Mouse (Mus musculus) hindbrain, postnatal 0 days (tissue): ENCODE data around the gene Mtmr1. TPM values are rescaled to one million over a fixed set of nuclear protein-coding genes. Genes with fewer than 3 reads are reported as not detected.

Experiments used
- ATAC-seq: fragments of 200-750 bp; cut with Nextera tagmentation; 2 replicates; pipeline ENCODE4 v1.8.0; 2017; ENCODE audit warnings: mild to moderate bottlenecking, moderate TSS enrichment, moderate library complexity
- DNase-seq: peaks from one replicate; pipeline ENCODE4 v3.0.0-alpha.2; 2015; ENCODE audit warnings: low spot score
- H3K27ac ChIP-seq: fragments of 300-500 bp; sonication (generic); 2 replicates; pipeline ENCODE4 v1.5.1; 2014; ENCODE audit warnings: mild to moderate bottlenecking
- H3K27me3 ChIP-seq: fragments of 300-500 bp; sonication (generic); 2 replicates; pipeline ENCODE4 v1.6.1; 2014; ENCODE audit warnings: low read length, mixed read lengths; ENCODE audit not compliant: insufficient read depth
- H3K36me3 ChIP-seq: fragments of 300-500 bp; sonication (generic); 2 replicates; pipeline ENCODE4 v1.6.1; 2014; ENCODE audit warnings: low read length, mixed read lengths; ENCODE audit not compliant: insufficient read depth
- H3K4me1 ChIP-seq: fragments of 300-500 bp; sonication (generic); 2 replicates; pipeline ENCODE4 v1.6.1; 2014; ENCODE audit warnings: antibody characterized with exemption, low read length, mixed read lengths; ENCODE audit not compliant: insufficient read depth
- H3K4me2 ChIP-seq: fragments of 300-500 bp; sonication (generic); 2 replicates; pipeline ENCODE4 v1.6.1; 2014; ENCODE audit warnings: low read depth, mild to moderate bottlenecking, low read length, moderate library complexity, mixed read lengths
- H3K4me3 ChIP-seq: fragments of 300-500 bp; sonication (generic); 2 replicates; pipeline ENCODE4 v1.5.1; 2014; ENCODE audit warnings: low read length
- H3K9ac ChIP-seq: fragments of 300-500 bp; sonication (generic); replicated peaks from 2 replicates; pipeline ENCODE4 v1.6.1; 2014; ENCODE audit warnings: mild to moderate bottlenecking, low read length, moderate library complexity, mixed read lengths
- H3K9me3 ChIP-seq: fragments of 300-500 bp; sonication (generic); 2 replicates; pipeline ENCODE4 v1.6.1; 2016; ENCODE audit warnings: low read length, mixed read lengths
- CTCF ChIP-seq: IDR thresholded peaks from 2 replicates; pipeline ENCODE4 v1.5.1; 2016; ENCODE audit warnings: antibody characterized with exemption, control low read depth, low read depth
- WGBS: fragments of 180-500 bp; shearing (Covaris S2); extraction: QIAGEN DNeasy Blood & Tissue Kit; methylation state at CpG from one replicate; pipeline ENCODE4 v1.1.7; 2014; 5-methylcytosine and 5-hydroxymethylcytosine counted together
- polyA plus RNA-seq: library from polyadenylated mRNA; unstranded; fragments of >200 nt; fragmentation: Nextera tagmentation; extraction: Ambion mirVana; gene quantifications from 2 replicates; pipeline ENCODE4 v1.2.1, GENCODE M21; 2015
- total RNA-seq: library from RNA; depleted of rRNA; stranded (reverse); fragments of >200 nt; gene quantifications from 2 replicates; pipeline ENCODE4 v1.2.3, GENCODE M21; 2014

The Mtmr1 gene
- total and polyA plus RNA-seq, 2 experiments from 2014 or later, result 10.7 to 42.7 TPM

GRCm38 (mm10) chrX:71412776-71413175 lies 48.2 kb downstream of the Mtmr1 start:
- ATAC-seq, result no peak
- WGBS, result 60% methylated on average over 3 of the region's 3 CpGs
- H3K4me3 ChIP-seq, result no peak overlapping the region
- H3K27ac ChIP-seq, result no peak overlapping the region
- no peak overlapping the region for H3K9ac ChIP-seq
- H3K9me3 ChIP-seq, result no peaks in the 10 kb centered on the region
- 0 out of 2 replicates have a peak, but pooled peaks cover 5% of the 10 kb centered on the region for H3K36me3 ChIP-seq
- H3K4me2 ChIP-seq, result no peak overlapping the region
- no peaks in the 10 kb centered on the region for H3K27me3 ChIP-seq
- no peak for TF ChIP-seq CTCF
- DNase-seq, result no peak
- no peaks in the 10 kb centered on the region for H3K4me1 ChIP-seq

- no peak for DNase-seq
- H3K4me3 ChIP-seq, result no peak overlapping the region
- no peak overlapping the region for H3K9ac ChIP-seq
- H3K27me3 ChIP-seq, result no peaks in the 10 kb centered on the region
- TF ChIP-seq CTCF, result no peak
- no peak for ATAC-seq
- no peaks in the 10 kb centered on the region for H3K4me1 ChIP-seq
- H3K9me3 ChIP-seq, result no peaks in the 10 kb centered on the region
- H3K36me3 ChIP-seq, result 0 out of 2 replicates have a peak, but pooled peaks cover 5% of the 10 kb centered on the region
- no peak overlapping the region for H3K27ac ChIP-seq
- 91% methylated on average over 4 of the region's 4 CpGs for WGBS
- no peak overlapping the region for H3K4me2 ChIP-seq
These were observed 49.1 kb downstream of the Mtmr1 start for GRCm38 (mm10) chrX:71413616-71414015.

GRCm38 (mm10) chrX:71424852-71425251 lies 60.3 kb downstream of the Mtmr1 start:
- Histone ChIP-seq H3K36me3 (no peaks in the 10 kb centered on the region), H3K27me3 (no peaks in the 10 kb centered on the region), H3K4me1 (no peaks in the 10 kb centered on the region), H3K4me2 (no peak overlapping the region), H3K27ac (no peak overlapping the region), H3K9ac (no peak overlapping the region), H3K4me3 (no peak overlapping the region), H3K9me3 (no peaks in the 10 kb centered on the region)
- WGBS, result 65% methylated on average over 1 of the region's 1 CpGs
- peak; percentile 19 for DNase-seq
- ATAC-seq, result no peak
- TF ChIP-seq CTCF, result peak; percentile 50

GRCm38 (mm10) chrX:71425746-71426519 lies 61.4 kb downstream of the Mtmr1 start:
- no peak overlapping the region for H3K27ac ChIP-seq
- WGBS, result 46% methylated on average over 9 of the region's 9 CpGs
- no peak overlapping the region for H3K4me2 ChIP-seq
- DNase-seq, result peak; percentile 87
- peak; percentile 84 for TF ChIP-seq CTCF
- no peak overlapping the region for H3K9ac ChIP-seq
- no peaks in the 10 kb centered on the region for H3K9me3 ChIP-seq
- no peaks in the 10 kb centered on the region for H3K4me1 ChIP-seq
- no peaks in the 10 kb centered on the region for H3K36me3 ChIP-seq
- H3K4me3 ChIP-seq, result no peak overlapping the region
- H3K27me3 ChIP-seq, result no peaks in the 10 kb centered on the region
- ATAC-seq, result peak; percentile 89

DNA sequence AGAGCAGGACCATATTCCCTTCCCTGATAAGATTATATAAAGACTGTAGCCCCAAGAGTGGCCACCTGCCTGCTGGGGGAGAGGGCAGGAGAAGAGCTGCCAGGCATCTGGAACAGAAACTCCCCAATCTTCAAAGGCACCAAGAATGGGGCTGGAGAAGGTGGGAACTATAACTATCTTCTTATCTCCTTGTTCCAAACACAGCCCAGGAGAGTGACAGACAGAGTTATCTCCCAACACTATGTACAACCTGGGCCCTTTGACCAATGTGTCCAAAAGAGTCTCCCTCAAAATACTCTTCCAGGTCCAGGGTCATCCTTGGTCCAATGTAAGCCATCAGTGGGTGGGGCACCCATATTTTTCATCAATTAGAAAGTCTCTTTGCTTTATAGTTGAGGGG lies 62.9 kb downstream of the Mtmr1 start:
- TF ChIP-seq CTCF, result no peak
- H3K9ac ChIP-seq, result no peak overlapping the region
- H3K27me3 ChIP-seq, result no peaks in the 10 kb centered on the region
- no peaks in the 10 kb centered on the region for H3K9me3 ChIP-seq
- H3K4me2 ChIP-seq, result no peak overlapping the region
- DNase-seq (no peak), ATAC-seq (no peak)
- no peaks in the 10 kb centered on the region for H3K4me1 ChIP-seq
- H3K4me3 ChIP-seq, result no peak overlapping the region
- H3K27ac ChIP-seq, result no peak overlapping the region
- H3K36me3 ChIP-seq, result no peaks in the 10 kb centered on the region

DNA sequence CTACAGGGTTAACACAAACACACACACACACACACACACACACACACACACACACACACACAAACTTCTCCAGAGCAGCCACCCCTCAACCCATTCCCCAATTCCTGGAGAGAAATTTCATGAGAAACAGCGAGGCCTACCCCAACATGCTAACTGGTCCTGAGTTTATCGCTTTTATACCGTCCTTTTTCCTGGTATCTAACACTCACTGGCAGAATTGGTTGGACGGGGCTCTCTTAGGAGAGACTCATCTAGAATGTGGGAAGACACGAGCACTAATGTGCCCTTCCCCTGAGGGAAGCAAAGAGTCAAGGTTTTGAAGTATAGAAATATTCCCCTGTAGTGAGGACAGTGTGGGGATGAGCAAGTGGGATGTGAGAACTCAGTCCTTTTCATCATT lies 66.3 kb downstream of the Mtmr1 start:
- DNase-seq, result no peak
- no peaks in the 10 kb centered on the region for H3K4me1 ChIP-seq
- 84% methylated on average over 5 of the region's 5 CpGs for WGBS
- H3K27ac ChIP-seq, result no peak overlapping the region
- H3K4me2 ChIP-seq, result no peak overlapping the region
- H3K27me3 ChIP-seq, result no peaks in the 10 kb centered on the region
- no peaks in the 10 kb centered on the region for H3K9me3 ChIP-seq
- TF ChIP-seq CTCF, result no peak
- H3K36me3 ChIP-seq, result no peaks in the 10 kb centered on the region
- ATAC-seq, result no peak
- no peak overlapping the region for H3K9ac ChIP-seq
- no peak overlapping the region for H3K4me3 ChIP-seq

DNA sequence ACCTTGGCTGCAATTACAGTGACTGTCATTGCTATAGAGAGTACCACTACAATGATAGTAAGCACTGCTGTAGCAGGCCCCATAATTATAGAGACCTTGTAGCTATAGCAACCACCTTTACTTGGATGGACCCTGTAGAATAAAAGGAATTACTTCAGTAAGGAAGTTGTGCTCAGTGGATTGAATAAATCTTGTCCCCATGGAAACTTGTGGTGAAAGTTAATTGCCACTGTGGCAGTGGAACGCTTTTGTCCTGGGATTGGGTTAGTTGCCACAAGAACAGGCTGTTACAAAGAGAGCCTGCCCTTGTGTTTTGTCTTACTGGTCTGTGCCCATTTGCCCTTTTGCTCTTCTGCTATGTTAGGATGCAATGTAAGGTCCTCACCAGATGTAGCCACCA lies 69.9 kb downstream of the Mtmr1 start:
- no peak overlapping the region for H3K4me2 ChIP-seq
- H3K9ac ChIP-seq, result no peak overlapping the region
- no peaks in the 10 kb centered on the region for H3K27me3 ChIP-seq
- H3K4me3 ChIP-seq, result no peak overlapping the region
- H3K36me3 ChIP-seq, result no peaks in the 10 kb centered on the region
- ATAC-seq (no peak), DNase-seq (peak; percentile 6)
- H3K4me1 ChIP-seq, result no peaks in the 10 kb centered on the region
- no peak for TF ChIP-seq CTCF
- H3K27ac ChIP-seq, result no peak overlapping the region
- no peaks in the 10 kb centered on the region for H3K9me3 ChIP-seq
- WGBS, result 36% methylated on average over 1 of the region's 1 CpGs
